Mouse (Mus musculus) kidney, adult 10 weeks (tissue): ENCODE measurements around the gene C7. TPM values are rescaled to one million over a fixed set of nuclear protein-coding genes. Genes with fewer than 3 reads are reported as not detected.

Experiments
- polyA plus RNA-seq: library from polyadenylated mRNA; stranded (reverse); fragments of 350-450 nt; fragmentation: Illumina TruSeq; extraction: RNeasy Lipid Tissue Mini Kit (QIAGEN cat#74804); gene quantifications from one replicate; pipeline ENCODE4 v1.2.3, GENCODE M21; 2014; ENCODE audit warnings: low read depth, low replicate concordance

C7 gene
- 12.1 TPM for polyA plus RNA-seq

DNA sequence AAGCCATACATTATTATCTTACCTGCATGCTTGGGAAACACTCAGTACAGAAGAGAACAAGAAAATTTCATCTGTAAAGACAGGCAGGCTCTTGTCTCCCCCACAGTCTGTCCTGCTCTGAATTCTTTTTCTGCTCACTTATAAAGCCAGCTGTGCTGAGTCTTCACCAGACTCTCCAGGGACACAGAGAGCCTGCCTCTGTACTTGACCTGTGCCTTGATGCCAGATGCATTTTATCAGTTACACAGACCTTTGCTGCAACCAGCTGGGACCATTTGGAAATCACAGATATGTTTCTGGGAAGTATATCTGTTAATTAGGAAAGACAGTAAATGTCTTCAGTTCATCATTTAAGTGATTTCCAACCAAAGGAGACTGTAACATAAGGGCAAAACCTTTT is at the start of gene C7:
Gene C7, minus strand, starts transcription at position 106 of the 400 bp plus-strand sequence.

DNA sequence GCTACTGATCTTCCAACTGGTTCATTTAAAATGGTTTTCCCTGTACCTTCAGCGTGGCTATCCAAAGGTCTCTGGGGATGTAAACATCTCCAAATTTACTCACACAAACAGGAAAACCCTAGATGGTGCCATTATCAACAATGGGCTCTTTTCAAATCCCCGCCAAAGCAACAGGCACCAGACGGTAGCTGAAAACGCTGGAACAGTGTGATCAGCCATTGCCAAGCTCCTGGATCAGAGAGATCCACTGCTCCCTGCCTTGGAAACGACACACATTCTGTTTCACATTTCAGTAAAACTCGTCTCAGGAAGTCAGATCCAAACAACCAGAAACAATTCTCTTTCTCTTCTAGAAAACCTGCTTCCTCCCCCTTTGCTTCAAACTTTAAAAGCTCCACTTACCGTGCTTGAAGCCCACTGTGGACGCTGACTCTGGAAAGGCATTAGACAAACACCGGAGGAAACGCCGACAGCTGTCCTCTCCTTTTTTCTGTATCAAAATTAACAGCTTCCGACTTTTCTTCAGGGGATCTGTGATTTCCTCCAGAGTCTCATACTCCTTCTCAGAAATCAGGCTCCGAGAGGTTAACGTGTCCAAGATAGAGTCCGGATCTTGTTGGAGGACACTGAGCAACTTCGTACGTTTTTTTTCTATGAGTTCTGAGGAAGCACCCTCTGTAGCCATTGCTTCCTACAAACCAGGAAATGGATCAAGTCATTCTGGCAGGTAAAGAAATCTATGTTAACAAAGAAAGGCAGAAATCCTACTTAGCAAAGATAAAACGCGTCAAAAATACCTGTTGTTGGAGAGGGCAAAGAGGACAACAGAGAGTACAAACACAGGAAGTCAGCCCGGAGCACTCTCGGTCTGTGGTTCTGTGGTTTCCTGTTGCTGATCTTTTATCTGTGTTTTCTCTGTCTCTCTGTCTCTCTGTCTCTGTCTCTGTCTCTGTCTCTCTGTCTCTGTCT is 44.4 kb upstream of the C7 start, which contains the start of gene Card6:
Gene Card6, minus strand, starts transcription at position 854 of the 969 bp plus-strand sequence.

Other genes with a start within 250 kb of the C7 start
- not detected for gene Mroh2b, start 165.0 kb downstream of the C7 start, polyA plus RNA-seq
- gene Card6, start 44.8 kb upstream of the C7 start, polyA plus RNA-seq = 6.0 TPM
- gene Rpl37, start 52.9 kb upstream of the C7 start, polyA plus RNA-seq = 17.3 TPM
- 51.0 TPM for gene Prkaa1, start 80.1 kb upstream of the C7 start, polyA plus RNA-seq
- gene Ttc33, start 121.8 kb upstream of the C7 start, polyA plus RNA-seq = 69.7 TPM
- 3.6 TPM for gene Ptger4, start 180.4 kb upstream of the C7 start, polyA plus RNA-seq